Mouse (Mus musculus) MEL (cell line): ENCODE measurements around the gene Mylk3. TPM values are rescaled to one million over a fixed set of nuclear protein-coding genes. Genes with fewer than 3 reads are reported as not detected.

Experiments used
- DNase-seq: peaks from one replicate; pipeline ENCODE4 v3.0.0; 2011; ENCODE audit warnings: low read depth, low spot score
- H3K27ac ChIP-seq: 2 replicates; pipeline ENCODE4 v1.5.1; 2012; ENCODE audit warnings: low read depth, mild to moderate bottlenecking, control low read depth, low read length, moderate library complexity; ENCODE audit not compliant: control insufficient read depth
- H3K27me3 ChIP-seq, 2 experiments: fragments of 150-350 bp in 1 of 2; sonication (generic) in 1 of 2; 2 replicates each; pipeline ENCODE4 v1.6.1; 2012; ENCODE audit warnings: low read length in 2 of 2, mild to moderate bottlenecking in 2 of 2, improper control_type of control experiment in 1 of 2, moderate library complexity in 1 of 2; ENCODE audit not compliant: insufficient read depth in 2 of 2, control insufficient read depth in 1 of 2
- H3K36me3 ChIP-seq, 2 experiments: 2 replicates each; pipeline ENCODE4 v1.6.1; 2012 to 2014; ENCODE audit warnings: low read length in 2 of 2, improper control_type of control experiment in 1 of 2, inconsistent platforms in 1 of 2, mild to moderate bottlenecking in 1 of 2; ENCODE audit not compliant: insufficient read depth in 2 of 2, control insufficient read depth in 1 of 2
- H3K4me1 ChIP-seq, 2 experiments: fragments of 150-350 bp in 1 of 2; sonication (generic) in 1 of 2; 2 replicates each; pipeline ENCODE4 v1.6.1; 2012; ENCODE audit warnings: low read length in 2 of 2, improper control_type of control experiment in 1 of 2, mild to moderate bottlenecking in 1 of 2; ENCODE audit not compliant: insufficient read depth in 2 of 2, control insufficient read depth in 1 of 2
- H3K4me3 ChIP-seq, 2 experiments: fragments of 150-350 bp in 1 of 2; sonication (generic) in 1 of 2; 2 replicates each; pipeline ENCODE4 v1.5.1; 2012; ENCODE audit warnings: low read depth in 2 of 2, low read length in 2 of 2, mild to moderate bottlenecking in 2 of 2, moderate library complexity in 2 of 2, control low read depth in 1 of 2, improper control_type of control experiment in 1 of 2; ENCODE audit not compliant: control insufficient read depth in 1 of 2, insufficient read depth in 1 of 2
- H3K79me2 ChIP-seq: 2 replicates; pipeline ENCODE4 v1.6.1; 2012; ENCODE audit warnings: mild to moderate bottlenecking, low read length, moderate library complexity; ENCODE audit not compliant: control insufficient read depth, poor library complexity, insufficient read depth
- H3K9ac ChIP-seq: 2 replicates; pipeline ENCODE4 v1.6.1; 2012; ENCODE audit warnings: low read depth, mild to moderate bottlenecking, control low read depth, low read length, moderate library complexity; ENCODE audit not compliant: control insufficient read depth, poor library complexity, severe bottlenecking
- H3K9me3 ChIP-seq: fragments of 150-350 bp; sonication (generic); replicated peaks from 2 replicates; pipeline ENCODE4 v1.6.1; 2012; ENCODE audit warnings: mild to moderate bottlenecking, low read length, improper control_type of control experiment, moderate library complexity; ENCODE audit not compliant: insufficient read depth
- CHD1 ChIP-seq: IDR thresholded peaks from 2 replicates; pipeline ENCODE4 v1.6.1; 2012; ENCODE audit warnings: low read depth, mild to moderate bottlenecking, inconsistent platforms, low read length, improper control_type of control experiment
- CHD2 ChIP-seq: IDR thresholded peaks from 2 replicates; pipeline ENCODE4 v1.6.1; 2011; ENCODE audit warnings: low read length, improper control_type of control experiment
- CTCF ChIP-seq, 3 experiments: IDR thresholded peaks in 2 of 3; conservative IDR thresholded peaks in 1 of 3; 2 replicates each; pipeline ENCODE4 v1.5.1; 2011 to 2012; ENCODE audit warnings: low read length in 3 of 3, low read depth in 2 of 3, mild to moderate bottlenecking in 2 of 3, improper control_type of control experiment in 1 of 3, inconsistent platforms in 1 of 3, mixed read lengths in 1 of 3, moderate library complexity in 1 of 3; ENCODE audit not compliant: control insufficient read depth in 1 of 3, insufficient read depth in 1 of 3, poor library complexity in 1 of 3, severe bottlenecking in 1 of 3
- EP300 ChIP-seq, 2 experiments: IDR thresholded peaks; 2 replicates each; pipeline ENCODE4 v1.6.1; 2011; ENCODE audit warnings: improper control_type of control experiment in 2 of 2, low read length in 2 of 2, low read depth in 1 of 2, mild to moderate bottlenecking in 1 of 2
- ETS1 ChIP-seq: IDR thresholded peaks from 2 replicates; pipeline ENCODE4 v1.6.1; 2012; ENCODE audit warnings: low read depth, mild to moderate bottlenecking, inconsistent platforms, low read length, improper control_type of control experiment, moderate library complexity
- GABPA ChIP-seq: IDR thresholded peaks from 2 replicates; pipeline ENCODE4 v1.6.1; 2012; ENCODE audit warnings: low read depth, mild to moderate bottlenecking, inconsistent platforms, low read length, improper control_type of control experiment, moderate library complexity
- GATA1 ChIP-seq: IDR thresholded peaks from 2 replicates; pipeline ENCODE4 v1.6.1; 2011; ENCODE audit warnings: low read depth, low read length, improper control_type of control experiment
- KAT2A ChIP-seq: conservative IDR thresholded peaks from 2 replicates; pipeline ENCODE4 v1.6.1; 2012; ENCODE audit warnings: low read depth, low read length, improper control_type of control experiment, inconsistent platforms
- MAFK ChIP-seq: IDR thresholded peaks from 2 replicates; pipeline ENCODE4 v1.6.1; 2011; ENCODE audit warnings: low read depth, mild to moderate bottlenecking, low read length, improper control_type of control experiment, borderline replicate concordance
- MAZ ChIP-seq: IDR thresholded peaks from 2 replicates; pipeline ENCODE4 v1.6.1; 2012; ENCODE audit warnings: low read depth, mild to moderate bottlenecking, inconsistent platforms, low read length, improper control_type of control experiment
- MXI1 ChIP-seq: IDR thresholded peaks from 2 replicates; pipeline ENCODE4 v1.6.1; 2011; ENCODE audit warnings: mild to moderate bottlenecking, low read depth, low read length, improper control_type of control experiment
- MYB ChIP-seq: IDR thresholded peaks from 2 replicates; pipeline ENCODE4 v1.6.1; 2011; ENCODE audit warnings: mild to moderate bottlenecking, low read depth, low read length, improper control_type of control experiment
- MYC ChIP-seq: IDR thresholded peaks from 2 replicates; pipeline ENCODE4 v1.6.1; 2011; ENCODE audit warnings: low read depth, mild to moderate bottlenecking, low read length, improper control_type of control experiment, moderate library complexity
- POLR2A ChIP-seq, 2 experiments: IDR thresholded peaks; 2 replicates each; pipeline ENCODE4 v1.6.1; 2011 to 2012; ENCODE audit warnings: low read length in 2 of 2, mild to moderate bottlenecking in 2 of 2, control low read depth in 1 of 2, improper control_type of control experiment in 1 of 2, low read depth in 1 of 2, moderate library complexity in 1 of 2; ENCODE audit not compliant: control insufficient read depth in 1 of 2, insufficient read depth in 1 of 2, poor library complexity in 1 of 2
- POLR2AphosphoS5 ChIP-seq: IDR thresholded peaks from 2 replicates; pipeline ENCODE4 v1.6.1; 2012; ENCODE audit warnings: low read depth, borderline replicate concordance, mild to moderate bottlenecking, inconsistent platforms, low read length, moderate library complexity, mixed read lengths
- TBP ChIP-seq: IDR thresholded peaks from 2 replicates; pipeline ENCODE4 v1.8.0; 2011; ENCODE audit warnings: low read depth, low read length, improper control_type of control experiment
- UBTF ChIP-seq: IDR thresholded peaks from 2 replicates; pipeline ENCODE4 v1.6.1; 2012; ENCODE audit warnings: low read depth, mild to moderate bottlenecking, inconsistent platforms, low read length, improper control_type of control experiment, moderate library complexity, borderline replicate concordance; ENCODE audit not compliant: insufficient read depth
- USF1 ChIP-seq: IDR thresholded peaks from 2 replicates; pipeline ENCODE4 v1.6.1; 2014; ENCODE audit warnings: low read depth, mild to moderate bottlenecking, inconsistent platforms, low read length, improper control_type of control experiment, moderate library complexity
- ZMIZ1 ChIP-seq: IDR thresholded peaks from 2 replicates; pipeline ENCODE4 v1.6.1; 2012; ENCODE audit warnings: low read depth, mild to moderate bottlenecking, inconsistent platforms, low read length, improper control_type of control experiment, moderate library complexity
- polyA plus RNA-seq, 2 experiments: library from polyadenylated mRNA; stranded (reverse) in 1 of 2; unstranded in 1 of 2; fragments of >175 nt in 1 of 2; fragments of >200 nt in 1 of 2; gene quantifications; 2 replicates each; pipeline versions ENCODE4 v1.2.1 to v1.2.4; 2012; ENCODE audit warnings: low replicate concordance in 2 of 2, low read depth in 1 of 2; ENCODE audit not compliant: insufficient read length in 2 of 2, insufficient read depth in 1 of 2, missing spikeins in 1 of 2
- total RNA-seq: library from RNA; depleted of rRNA; stranded (reverse); fragments of 300-350 nt; gene quantifications from 2 replicates; pipeline ENCODE4 v1.2.3, GENCODE M21; 2012

Gene Mylk3
- total and polyA plus RNA-seq, 3 experiments = 9.5 to 10.4 TPM; not detected in 1

DNA sequence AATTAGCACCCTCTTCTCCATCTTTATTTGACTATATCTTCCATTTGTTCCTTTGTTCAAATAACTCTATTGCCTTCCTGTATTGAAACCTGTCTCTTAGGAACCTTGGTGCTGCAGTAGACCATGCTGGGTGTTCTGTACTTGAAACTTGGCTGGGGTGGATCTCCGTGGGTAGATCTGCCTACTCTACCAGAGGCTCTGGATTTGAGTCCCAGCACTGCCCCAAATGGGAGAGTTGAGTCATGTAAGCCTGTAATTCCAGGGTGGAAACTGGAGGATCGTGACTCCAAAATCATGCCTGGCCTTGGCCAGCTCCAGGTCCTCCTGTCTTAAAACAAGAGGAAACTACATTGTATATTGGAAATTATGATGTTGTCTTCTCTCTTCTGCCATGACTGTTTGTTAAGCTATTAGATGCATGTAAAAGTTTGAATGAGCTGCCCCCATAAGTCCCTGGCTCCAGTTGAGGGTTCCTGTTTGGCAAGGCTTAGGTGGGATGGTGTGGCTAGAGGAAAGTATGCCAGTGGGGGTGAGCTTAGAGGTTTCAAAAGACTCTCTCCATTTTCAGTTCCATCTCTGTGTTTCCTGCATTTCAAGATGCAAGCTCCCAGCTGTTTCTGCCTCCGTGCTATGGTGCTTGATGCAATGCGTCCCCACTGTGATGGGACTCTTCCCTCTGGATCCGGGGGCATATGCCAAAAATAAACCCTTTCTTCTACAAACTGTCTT, 14.2 kb downstream of the Mylk3 start:
- no peak for DNase-seq
- peaks cover 12 to 18% of the 10 kb centered on the region in 2 experiments for H3K4me1 ChIP-seq
- no peaks in the 10 kb centered on the region for H3K79me2 ChIP-seq
- no peaks in the 10 kb centered on the region for H3K9me3 ChIP-seq
- H3K27me3 ChIP-seq = no peaks in the 10 kb centered on the region
- peaks cover 0 to 18% of the 10 kb centered on the region in 2 experiments; a peak in 2 of 4 replicates for H3K36me3 ChIP-seq
- no peak overlapping the region for H3K27ac ChIP-seq
- H3K4me3 ChIP-seq = no peak overlapping the region
- no peak for TF ChIP-seq CHD1
- TF ChIP-seq MXI1 = no peak
- no peak for TF ChIP-seq GATA1
- TF ChIP-seq MAFK = no peak
- no peak for TF ChIP-seq GABPA
- no peak for TF ChIP-seq MYC
- no peak for TF ChIP-seq MAZ
- TF ChIP-seq UBTF = no peak
- TF ChIP-seq CTCF (IDR thresholded peaks at IDR 0.05 in 2 of 3, conservative IDR thresholded peaks at IDR 0.05 in 1 of 3; ENCODE audit: control insufficient read depth in 1 of 3, insufficient read depth in 1 of 3, low read depth in 2 of 3, low read length in 3 of 3, poor library complexity in 1 of 3, severe bottlenecking in 1 of 3) = no peak
- TF ChIP-seq ETS1 = no peak
- no peak for TF ChIP-seq KAT2A
- TF ChIP-seq POLR2AphosphoS5 = no peak
- TF ChIP-seq MYB = no peak
- no peak for TF ChIP-seq POLR2A (IDR thresholded peaks at IDR 0.05; ENCODE audit: control insufficient read depth in 1 of 2, insufficient read depth in 1 of 2, low read depth in 1 of 2, low read length in 2 of 2, poor library complexity in 1 of 2)
- no peak for TF ChIP-seq EP300 (IDR thresholded peaks at IDR 0.05; ENCODE audit: low read depth in 1 of 2, low read length in 2 of 2)
- no peak for TF ChIP-seq TBP
- no peak for TF ChIP-seq CHD2
- H3K9ac ChIP-seq = no peak overlapping the region

DNA sequence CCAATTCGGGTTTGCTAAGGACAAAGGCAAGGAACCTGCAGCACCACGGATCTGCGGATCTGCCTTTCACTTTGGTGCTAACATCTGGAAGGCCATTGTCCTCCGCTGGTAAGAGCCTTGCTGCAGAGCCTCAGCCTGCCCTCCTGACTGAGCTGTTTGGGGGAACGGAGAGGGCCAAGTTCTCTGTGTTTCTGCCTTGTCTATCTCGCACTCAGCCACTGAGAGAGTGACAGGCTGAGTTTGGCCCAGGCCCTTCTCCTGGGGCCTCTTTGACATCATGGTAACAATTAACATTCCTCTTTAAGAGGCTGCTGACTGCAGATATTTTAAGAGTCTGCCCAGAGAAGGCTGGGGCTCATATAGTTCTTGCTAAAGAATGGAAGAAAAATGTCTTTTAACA, 21.0 kb downstream of the Mylk3 start:
- no peak for DNase-seq
- Histone ChIP-seq H3K4me1 (peaks cover 0 to 2% of the 10 kb centered on the region in 2 experiments; a peak in 1 of 4 replicates), H3K9ac (no peak overlapping the region), H3K27me3 (no peaks in the 10 kb centered on the region), H3K4me3 (no peak overlapping the region), H3K9me3 (no peaks in the 10 kb centered on the region), H3K27ac (no peak overlapping the region), H3K36me3 (no peaks in the 10 kb centered on the region; a peak in 1 of 4 replicates), H3K79me2 (no peaks in the 10 kb centered on the region)
- TF ChIP-seq USF1 = no peak
- TF ChIP-seq ZMIZ1 = no peak
- TF ChIP-seq CHD2 = no peak
